Mouse (Mus musculus) kidney, embryonic 16.5 days (tissue): ENCODE measurements at regions not wholly inside any gene's neighbourhood (a gene's known extent, or its start where the extent isn't known, plus 50 kb on each side); places are given as distances from the start of the nearest gene placed in this dataset.

ENCODE experiments used
- ATAC-seq: fragments of 200-750 bp; cut with Nextera tagmentation; 2 replicates; pipeline ENCODE4 v1.8.0; 2017; ENCODE audit warnings: moderate TSS enrichment; ENCODE audit not compliant: low FRiP score, low TSS enrichment
- H3K27ac ChIP-seq: fragments of 300-500 bp; sonication (generic); 2 replicates; pipeline ENCODE4 v1.5.1; 2014; ENCODE audit warnings: low read length
- H3K27me3 ChIP-seq: fragments of 300-500 bp; sonication (generic); 2 replicates; pipeline ENCODE4 v1.6.1; 2014; ENCODE audit warnings: low read length, control low read depth, mixed read lengths; ENCODE audit not compliant: insufficient read depth
- H3K36me3 ChIP-seq: fragments of 300-500 bp; sonication (generic); 2 replicates; pipeline ENCODE4 v1.6.1; 2014; ENCODE audit warnings: low read length, control low read depth, mixed read lengths; ENCODE audit not compliant: insufficient read depth
- H3K4me1 ChIP-seq: fragments of 300-500 bp; sonication (generic); 2 replicates; pipeline ENCODE4 v1.6.1; 2014; ENCODE audit warnings: low read length, control low read depth, mixed read lengths; ENCODE audit not compliant: insufficient read depth
- H3K4me2 ChIP-seq: fragments of 300-500 bp; sonication (generic); replicated peaks from 2 replicates; pipeline ENCODE4 v1.6.1; 2014; ENCODE audit warnings: low read depth, low read length
- H3K4me3 ChIP-seq: fragments of 300-500 bp; sonication (generic); 2 replicates; pipeline ENCODE4 v1.5.1; 2014; ENCODE audit warnings: mild to moderate bottlenecking, low read length
- H3K9ac ChIP-seq: fragments of 300-500 bp; sonication (generic); replicated peaks from 2 replicates; pipeline ENCODE4 v1.6.1; 2014; ENCODE audit warnings: low read length
- H3K9me3 ChIP-seq: fragments of 300-500 bp; sonication (generic); 2 replicates; pipeline ENCODE4 v1.6.1; 2016; ENCODE audit warnings: low read length, control low read depth
- WGBS: fragments of 180-500 bp; shearing (Covaris S2); extraction: QIAGEN DNeasy Blood & Tissue Kit; methylation state at CpG from one replicate; pipeline ENCODE4 v1.1.7; 2014; 5-methylcytosine and 5-hydroxymethylcytosine counted together

- no peak for ATAC-seq
- Histone ChIP-seq H3K27ac (no peak overlapping the region), H3K9me3 (no peaks in the 10 kb centered on the region), H3K4me3 (no peak overlapping the region), H3K9ac (no peak overlapping the region), H3K4me2 (no peak overlapping the region), H3K27me3 (no peaks in the 10 kb centered on the region), H3K36me3 (no peaks in the 10 kb centered on the region), H3K4me1 (peaks cover 11% of the 10 kb centered on the region; the same call in 1 of the 2 replicates)
- 68% methylated on average over 5 of the region's 5 CpGs for WGBS
These were observed 52.2 kb upstream of the 2310009B15Rik start for GRCm38 (mm10) chr1:138908860-138909259.

DNA sequence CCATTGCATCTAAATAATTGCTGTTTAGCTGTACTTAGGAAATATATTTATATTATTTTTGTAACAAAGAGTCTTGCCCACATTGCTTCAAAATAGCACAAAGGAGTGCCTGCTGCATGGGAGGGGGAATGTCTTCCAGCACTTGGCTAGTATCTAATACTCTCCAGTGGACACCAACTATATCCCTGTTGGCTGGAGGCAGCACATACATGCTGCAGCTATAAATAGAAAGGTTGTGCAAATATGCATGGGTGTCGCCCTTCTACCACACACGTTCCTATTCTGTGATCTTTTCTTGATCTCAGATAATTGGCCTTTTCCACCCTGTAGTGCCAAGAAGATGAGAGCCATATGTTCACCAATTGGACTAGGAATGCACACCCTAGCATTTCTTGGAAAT is 53.0 kb upstream of the 2310009B15Rik start:
- no peak overlapping the region for H3K4me2 ChIP-seq
- H3K4me3 ChIP-seq: no peak overlapping the region
- H3K9me3 ChIP-seq: no peaks in the 10 kb centered on the region
- 24% methylated on average over 2 of the region's 2 CpGs for WGBS
- no peaks in the 10 kb centered on the region for H3K27me3 ChIP-seq
- ATAC-seq: 0 out of 2 replicates have a peak, but pooled peaks have one; percentile 15
- H3K36me3 ChIP-seq: no peaks in the 10 kb centered on the region
- H3K9ac ChIP-seq: no peak overlapping the region
- peaks cover 11% of the 10 kb centered on the region; the same call in 1 of the 2 replicates for H3K4me1 ChIP-seq
- H3K27ac ChIP-seq: no peak overlapping the region

- no peak overlapping the region for H3K27ac ChIP-seq
- H3K27me3 ChIP-seq: no peaks in the 10 kb centered on the region
- ATAC-seq: no peak; the same call in 1 of the 2 replicates
- H3K4me3 ChIP-seq: no peak overlapping the region
- peaks cover 11% of the 10 kb centered on the region; the same call in 1 of the 2 replicates for H3K4me1 ChIP-seq
- H3K4me2 ChIP-seq: peak overlapping the region; percentile 33; the same call in 1 of the 2 replicates
- H3K9me3 ChIP-seq: no peaks in the 10 kb centered on the region
- 28% methylated on average over 8 of the region's 8 CpGs for WGBS
- 0 out of 2 replicates have a peak overlapping the region, but pooled peaks have one; percentile 11 for H3K9ac ChIP-seq
- no peaks in the 10 kb centered on the region for H3K36me3 ChIP-seq
These were observed 51.0 kb upstream of the Dennd1b start for GRCm38 (mm10) chr1:138912156-138912616.

DNA sequence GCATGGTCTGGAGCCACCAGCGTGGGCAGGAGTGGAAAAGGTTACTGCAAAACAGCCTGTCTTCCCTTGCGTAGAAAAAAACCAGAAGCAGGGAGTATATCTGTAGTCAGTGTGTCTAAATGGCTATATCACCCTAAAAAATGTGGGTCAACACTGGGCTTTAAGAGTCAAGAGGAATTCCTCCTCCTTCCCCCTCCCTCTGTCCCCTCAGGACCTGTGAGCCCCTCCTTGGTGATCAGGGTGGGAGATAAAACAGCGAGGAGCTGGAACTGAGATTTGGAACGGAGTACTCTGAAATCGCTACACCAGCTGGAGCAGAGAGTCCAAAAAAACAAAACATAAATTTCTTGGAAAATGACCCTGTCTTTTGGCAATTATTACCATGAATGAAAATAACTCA is 50.3 kb upstream of the Dennd1b start:
- H3K4me2 ChIP-seq: peak overlapping the region; percentile 37
- no peak for ATAC-seq
- 20% methylated on average over 5 of the region's 5 CpGs for WGBS
- H3K9me3 ChIP-seq: no peaks in the 10 kb centered on the region
- H3K4me1 ChIP-seq: peaks cover 11% of the 10 kb centered on the region; the same call in 1 of the 2 replicates
- no peak overlapping the region for H3K27ac ChIP-seq
- H3K27me3 ChIP-seq: no peaks in the 10 kb centered on the region
- H3K4me3 ChIP-seq: no peak overlapping the region
- no peaks in the 10 kb centered on the region for H3K36me3 ChIP-seq
- no peak overlapping the region for H3K9ac ChIP-seq

DNA sequence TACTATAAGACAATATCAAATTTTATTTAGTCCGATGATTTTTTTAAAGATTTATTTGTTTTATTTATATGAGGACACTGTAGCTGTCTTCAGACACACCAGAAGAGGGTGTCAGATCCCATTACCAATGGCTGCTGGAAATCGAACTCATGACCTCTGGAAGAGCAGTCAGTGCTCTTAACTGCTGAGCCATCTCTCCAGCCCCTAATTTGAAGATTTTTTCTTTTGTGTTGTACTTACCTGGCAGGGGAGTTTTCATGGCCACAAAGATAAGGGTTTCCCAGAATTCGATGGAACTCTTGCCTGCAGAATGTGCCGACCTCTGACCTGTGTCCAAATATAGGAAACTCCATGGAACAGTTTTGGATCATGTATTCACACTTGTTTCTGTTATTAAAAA is 49.8 kb upstream of the Dennd1b start:
- no peak overlapping the region for H3K9ac ChIP-seq
- no peaks in the 10 kb centered on the region for H3K9me3 ChIP-seq
- no peaks in the 10 kb centered on the region for H3K36me3 ChIP-seq
- H3K4me2 ChIP-seq: no peak overlapping the region
- no peak overlapping the region for H3K27ac ChIP-seq
- H3K4me1 ChIP-seq: peaks cover 11% of the 10 kb centered on the region; the same call in 1 of the 2 replicates
- H3K27me3 ChIP-seq: no peaks in the 10 kb centered on the region
- WGBS: 70% methylated on average over 4 of the region's 4 CpGs
- H3K4me3 ChIP-seq: no peak overlapping the region
- no peak for ATAC-seq
